In the genomic region with DNA sequence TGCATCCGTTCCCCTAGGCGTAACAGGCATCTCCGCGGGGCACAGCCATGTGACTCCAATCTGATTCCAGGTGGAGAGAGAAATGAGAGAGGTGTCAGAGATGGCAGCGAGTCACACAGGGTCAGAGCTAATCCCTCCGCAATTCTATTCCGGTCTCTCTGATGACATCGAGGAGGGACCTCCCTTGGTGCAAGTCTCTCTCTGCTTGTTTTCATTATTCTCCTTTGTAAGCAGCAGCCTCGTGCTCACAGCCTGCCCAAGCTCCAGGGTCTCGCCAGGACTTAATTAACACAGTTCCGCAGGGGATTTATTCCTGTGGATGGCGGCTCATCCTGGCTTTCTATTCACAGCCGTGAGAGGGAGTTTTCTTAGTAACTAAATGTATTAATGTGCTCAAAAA, we compare ENCODE assay signal across 14 mouse cellular contexts.
DNase-seq lines count a peak whose midpoint lies in the region; ATAC-seq lines count a peak whose summit lies in the region.
"Had no signal": no experiment of that assay in that cellular context is flagged by ENCODE, and none has a peak within 500 bp of the region (broad histone marks: within the 10 kb centered on the region; RNA-seq: fewer than 3 reads in every experiment).

No protein-coding gene starts in this region.

- WGBS in hindbrain, embryonic 12.5 days, result 10% methylated on average over 13 of the region's 13 CpGs
- 17% methylated on average over 13 of the region's 13 CpGs for WGBS in hindbrain, embryonic 10.5 days
- 10% methylated on average over 12 of the region's 13 CpGs for WGBS in embryonic facial prominence, embryonic 14.5 days
- WGBS in hindbrain, embryonic 16.5 days, result 11% methylated on average over 13 of the region's 13 CpGs
- WGBS in neural tube, embryonic 14.5 days, result 17% methylated on average over 13 of the region's 13 CpGs

- peaks cover 7% of the 10 kb centered on the region for H3K27me3 ChIP-seq in hindbrain, embryonic 12.5 days
- H3K27me3 ChIP-seq in hindbrain, embryonic 10.5 days (ENCODE audit: insufficient read depth, poor library complexity, severe bottlenecking), result peaks cover 7% of the 10 kb centered on the region
- H3K27me3 ChIP-seq in embryonic facial prominence, embryonic 14.5 days (replicated peaks; ENCODE audit: control insufficient read depth, insufficient read depth, low read length), result no peaks in the 10 kb centered on the region
- H3K27me3 ChIP-seq in hindbrain, embryonic 16.5 days (replicated peaks; ENCODE audit: control insufficient read depth, insufficient read depth, low read length), result no peaks in the 10 kb centered on the region
- H3K27me3 ChIP-seq in neural tube, embryonic 14.5 days (ENCODE audit: control insufficient read depth, insufficient read depth, low read length), result no peaks in the 10 kb centered on the region
- H3K27me3 ChIP-seq: embryonic facial prominence, embryonic 15.5 days; lung, embryonic 15.5 days had no signal

- no peak overlapping the region; the same call in 1 of the 2 replicates for H3K27ac ChIP-seq in hindbrain, embryonic 12.5 days
- no peak overlapping the region for H3K27ac ChIP-seq in hindbrain, embryonic 10.5 days
- H3K27ac ChIP-seq in embryonic facial prominence, embryonic 14.5 days (replicated peaks; ENCODE audit: low read depth, low read length), result no peak overlapping the region
- H3K27ac ChIP-seq in hindbrain, embryonic 16.5 days (ENCODE audit: low read depth, low read length), result no peak overlapping the region
- H3K27ac ChIP-seq in neural tube, embryonic 14.5 days (ENCODE audit: low read depth, low read length), result peak overlapping the region; percentile 24; the same call in 1 of the 2 replicates
- H3K27ac ChIP-seq: embryonic facial prominence, embryonic 15.5 days; limb, embryonic 15.5 days; lung, embryonic 15.5 days had no signal

- no peak overlapping the region for H3K9ac ChIP-seq in hindbrain, embryonic 12.5 days
- H3K9ac ChIP-seq in embryonic facial prominence, embryonic 14.5 days (ENCODE audit: low read depth, low read length), result no peak overlapping the region
- H3K9ac ChIP-seq in hindbrain, embryonic 16.5 days (ENCODE audit: low read depth, low read length), result no peak overlapping the region
- no peak overlapping the region for H3K9ac ChIP-seq in neural tube, embryonic 14.5 days (replicated peaks; ENCODE audit: low read depth, low read length)
- H3K9ac ChIP-seq: embryonic facial prominence, embryonic 15.5 days; limb, embryonic 15.5 days; lung, embryonic 15.5 days had no signal

- H3K4me1 ChIP-seq in hindbrain, embryonic 12.5 days, result peaks cover 14% of the 10 kb centered on the region
- peaks cover 15% of the 10 kb centered on the region for H3K4me1 ChIP-seq in hindbrain, embryonic 10.5 days (replicated peaks)
- H3K4me1 ChIP-seq in embryonic facial prominence, embryonic 14.5 days (ENCODE audit: control insufficient read depth, insufficient read depth, low read length), result no peaks in the 10 kb centered on the region
- H3K4me1 ChIP-seq in hindbrain, embryonic 16.5 days (ENCODE audit: control insufficient read depth, insufficient read depth, low read depth, low read length), result peaks cover 8% of the 10 kb centered on the region
- H3K4me1 ChIP-seq in neural tube, embryonic 14.5 days (ENCODE audit: control insufficient read depth, insufficient read depth, low read length), result peaks cover 13% of the 10 kb centered on the region
- H3K4me1 ChIP-seq: embryonic facial prominence, embryonic 15.5 days; limb, embryonic 15.5 days; lung, embryonic 15.5 days had no signal

- 0 out of 2 replicates have a peak, but pooled peaks have one; percentile 33 for ATAC-seq in hindbrain, embryonic 12.5 days (ENCODE audit: low FRiP score)
- ATAC-seq in embryonic facial prominence, embryonic 14.5 days (ENCODE audit: low read depth), result peak; percentile 47; the same call in 1 of the 2 replicates
- ATAC-seq in hindbrain, embryonic 16.5 days, result peak; percentile 51; the same call in 1 of the 2 replicates
- 0 out of 2 replicates have a peak, but pooled peaks have one; percentile 38 for ATAC-seq in neural tube, embryonic 14.5 days (ENCODE audit: low read depth)

- H3K36me3 ChIP-seq in hindbrain, embryonic 12.5 days, result no peaks in the 10 kb centered on the region
- no peaks in the 10 kb centered on the region for H3K36me3 ChIP-seq in hindbrain, embryonic 10.5 days
- no peaks in the 10 kb centered on the region for H3K36me3 ChIP-seq in embryonic facial prominence, embryonic 14.5 days (ENCODE audit: control insufficient read depth, insufficient read depth, low read length)
- H3K36me3 ChIP-seq in hindbrain, embryonic 16.5 days (ENCODE audit: control insufficient read depth, insufficient read depth, low read length), result no peaks in the 10 kb centered on the region
- no peaks in the 10 kb centered on the region for H3K36me3 ChIP-seq in neural tube, embryonic 14.5 days (ENCODE audit: control insufficient read depth, insufficient read depth, low read length)
- H3K36me3 ChIP-seq: embryonic facial prominence, embryonic 15.5 days; limb, embryonic 15.5 days; lung, embryonic 15.5 days had no signal

- H3K4me3 ChIP-seq in hindbrain, embryonic 12.5 days, result no peak overlapping the region
- no peak overlapping the region for H3K4me3 ChIP-seq in hindbrain, embryonic 10.5 days
- no peak overlapping the region for H3K4me3 ChIP-seq in embryonic facial prominence, embryonic 14.5 days (ENCODE audit: low read depth, low read length)
- H3K4me3 ChIP-seq in hindbrain, embryonic 16.5 days (ENCODE audit: low read length), result no peak overlapping the region
- no peak overlapping the region for H3K4me3 ChIP-seq in neural tube, embryonic 14.5 days (ENCODE audit: low read depth, low read length)
- H3K4me3 ChIP-seq: embryonic facial prominence, embryonic 15.5 days; limb, embryonic 15.5 days; lung, embryonic 15.5 days had no signal

- no peak overlapping the region for H3K4me2 ChIP-seq in hindbrain, embryonic 12.5 days (replicated peaks)
- no peak overlapping the region for H3K4me2 ChIP-seq in embryonic facial prominence, embryonic 14.5 days (ENCODE audit: low read depth, low read length)
- H3K4me2 ChIP-seq in hindbrain, embryonic 16.5 days (ENCODE audit: low read length), result peak overlapping the region; percentile 28
- no peak overlapping the region for H3K4me2 ChIP-seq in neural tube, embryonic 14.5 days (ENCODE audit: low read depth, low read length)
- H3K4me2 ChIP-seq: embryonic facial prominence, embryonic 15.5 days; limb, embryonic 15.5 days; lung, embryonic 15.5 days had no signal

- H3K9me3 ChIP-seq in hindbrain, embryonic 12.5 days (replicated peaks), result no peaks in the 10 kb centered on the region
- H3K9me3 ChIP-seq in hindbrain, embryonic 10.5 days, result no peaks in the 10 kb centered on the region; the same call in 1 of the 2 replicates
- no peaks in the 10 kb centered on the region for H3K9me3 ChIP-seq in embryonic facial prominence, embryonic 14.5 days (ENCODE audit: control insufficient read depth, low read length)
- H3K9me3 ChIP-seq in hindbrain, embryonic 16.5 days (ENCODE audit: control insufficient read depth, low read length), result no peaks in the 10 kb centered on the region
- no peaks in the 10 kb centered on the region for H3K9me3 ChIP-seq in neural tube, embryonic 14.5 days (ENCODE audit: control insufficient read depth, low read length)
- H3K9me3 ChIP-seq: embryonic facial prominence, embryonic 15.5 days; limb, embryonic 15.5 days; lung, embryonic 15.5 days had no signal

- DNase-seq in hindbrain, embryonic 10.5 days (ENCODE audit: low spot score), result no peak
- peak; percentile 26 for DNase-seq in embryonic facial prominence, embryonic 14.5 days (ENCODE audit: low spot score)
- DNase-seq in urinary bladder, adult 2 months (ENCODE audit: low spot score), result no peak
- no peak for DNase-seq in left cerebral cortex, adult 8-10 months (ENCODE audit: low spot score in 2 of 2)
- DNase-seq: heart, adult 11 months; heart, postnatal 4 days; kidney, adult 9 months; thymus, adult 18-20 months had no signal
